Mouse (Mus musculus): Measurements from ENCODE around the gene Dnaaf1. TPM values are rescaled to one million over a fixed set of nuclear protein-coding genes. Genes with fewer than 3 reads are reported as not detected.

Gene Dnaaf1
- polyA plus RNA-seq, 1 experiment = not detected

GRCm38 (mm10) chr8:119638261-119638660 lies 63.2 kb downstream of the Dnaaf1 start:
- H3K4me1 ChIP-seq (ENCODE audit: control insufficient read depth, insufficient read depth, low read length) = no peaks in the 10 kb centered on the region
- no peak overlapping the region for H3K4me3 ChIP-seq (ENCODE audit: insufficient read depth, low read length)
- TF ChIP-seq CTCF (IDR thresholded peaks at IDR 0.05; ENCODE audit: borderline replicate concordance, insufficient read depth, low read length) (no peak), POLR2A (IDR thresholded peaks at IDR 0.05; ENCODE audit: low read depth, low read length) (no peak)
- H3K27ac ChIP-seq (ENCODE audit: insufficient read depth, low read length) = no peak overlapping the region

GRCm38 (mm10) chr8:119639798-119640197 lies 64.8 kb downstream of the Dnaaf1 start:
- Histone ChIP-seq H3K4me3 (ENCODE audit: insufficient read depth, low read length) (no peak overlapping the region), H3K4me1 (ENCODE audit: control insufficient read depth, insufficient read depth, low read length) (no peaks in the 10 kb centered on the region), H3K27ac (ENCODE audit: insufficient read depth, low read length) (no peak overlapping the region)
- TF ChIP-seq POLR2A (IDR thresholded peaks at IDR 0.05; ENCODE audit: low read depth, low read length) = no peak
- no peak for TF ChIP-seq CTCF (IDR thresholded peaks at IDR 0.05; ENCODE audit: borderline replicate concordance, insufficient read depth, low read length)

- no peaks in the 10 kb centered on the region for H3K4me1 ChIP-seq (ENCODE audit: control insufficient read depth, insufficient read depth, low read length)
- H3K4me3 ChIP-seq (ENCODE audit: insufficient read depth, low read length) = no peak overlapping the region
- TF ChIP-seq CTCF (IDR thresholded peaks at IDR 0.05; ENCODE audit: borderline replicate concordance, insufficient read depth, low read length) = no peak
- TF ChIP-seq POLR2A (IDR thresholded peaks at IDR 0.05; ENCODE audit: low read depth, low read length) = no peak
- no peak overlapping the region for H3K27ac ChIP-seq (ENCODE audit: insufficient read depth, low read length)
These were observed 66.0 kb downstream of the Dnaaf1 start for GRCm38 (mm10) chr8:119641058-119641457.

- H3K4me1 ChIP-seq (ENCODE audit: control insufficient read depth, insufficient read depth, low read length) = no peaks in the 10 kb centered on the region
- TF ChIP-seq CTCF (IDR thresholded peaks at IDR 0.05; ENCODE audit: borderline replicate concordance, insufficient read depth, low read length) = no peak
- no peak for TF ChIP-seq POLR2A (IDR thresholded peaks at IDR 0.05; ENCODE audit: low read depth, low read length)
- no peak overlapping the region for H3K27ac ChIP-seq (ENCODE audit: insufficient read depth, low read length)
- no peak overlapping the region for H3K4me3 ChIP-seq (ENCODE audit: insufficient read depth, low read length)
These were observed 67.9 kb downstream of the Dnaaf1 start for GRCm38 (mm10) chr8:119642960-119643359.

GRCm38 (mm10) chr8:119644429-119644960 lies 69.5 kb downstream of the Dnaaf1 start:
- Histone ChIP-seq H3K4me1 (ENCODE audit: control insufficient read depth, insufficient read depth, low read length) (no peaks in the 10 kb centered on the region), H3K27ac (ENCODE audit: insufficient read depth, low read length) (no peak overlapping the region), H3K4me3 (ENCODE audit: insufficient read depth, low read length) (no peak overlapping the region)
- TF ChIP-seq CTCF (IDR thresholded peaks at IDR 0.05; ENCODE audit: borderline replicate concordance, insufficient read depth, low read length) = no peak
- no peak for TF ChIP-seq POLR2A (IDR thresholded peaks at IDR 0.05; ENCODE audit: low read depth, low read length)

- TF ChIP-seq CTCF (IDR thresholded peaks at IDR 0.05; ENCODE audit: borderline replicate concordance, insufficient read depth, low read length) (no peak), POLR2A (IDR thresholded peaks at IDR 0.05; ENCODE audit: low read depth, low read length) (no peak)
- Histone ChIP-seq H3K4me3 (ENCODE audit: insufficient read depth, low read length) (no peak overlapping the region), H3K4me1 (ENCODE audit: control insufficient read depth, insufficient read depth, low read length) (no peaks in the 10 kb centered on the region), H3K27ac (ENCODE audit: insufficient read depth, low read length) (no peak overlapping the region)
These were observed 70.1 kb downstream of the Dnaaf1 start for GRCm38 (mm10) chr8:119644981-119645597.

- H3K4me3 ChIP-seq (ENCODE audit: insufficient read depth, low read length) = no peak overlapping the region
- no peak overlapping the region for H3K27ac ChIP-seq (ENCODE audit: insufficient read depth, low read length)
- TF ChIP-seq POLR2A (IDR thresholded peaks at IDR 0.05; ENCODE audit: low read depth, low read length) (no peak), CTCF (IDR thresholded peaks at IDR 0.05; ENCODE audit: borderline replicate concordance, insufficient read depth, low read length) (0 out of 2 replicates have a peak, but pooled peaks have one; percentile 17)
- no peaks in the 10 kb centered on the region for H3K4me1 ChIP-seq (ENCODE audit: control insufficient read depth, insufficient read depth, low read length)
These were observed 71.2 kb downstream of the Dnaaf1 start for GRCm38 (mm10) chr8:119646197-119646596.

GRCm38 (mm10) chr8:119646846-119647245 lies 71.8 kb downstream of the Dnaaf1 start:
- H3K4me1 ChIP-seq (ENCODE audit: control insufficient read depth, insufficient read depth, low read length) = no peaks in the 10 kb centered on the region
- no peak overlapping the region for H3K27ac ChIP-seq (ENCODE audit: insufficient read depth, low read length)
- TF ChIP-seq CTCF (IDR thresholded peaks at IDR 0.05; ENCODE audit: borderline replicate concordance, insufficient read depth, low read length) (no peak), POLR2A (IDR thresholded peaks at IDR 0.05; ENCODE audit: low read depth, low read length) (no peak)
- no peak overlapping the region for H3K4me3 ChIP-seq (ENCODE audit: insufficient read depth, low read length)

Other genes with a start within 250 kb of the Dnaaf1 start
- gene Hsbp1, start 230.7 kb upstream of the Dnaaf1 start, polyA plus RNA-seq (2011; ENCODE audit: insufficient read length, low read depth, missing spikeins) = 224 and 236 TPM in 2 replicates
- gene Mlycd, start 180.4 kb upstream of the Dnaaf1 start, polyA plus RNA-seq (2011; ENCODE audit: insufficient read length, low read depth, missing spikeins) = 5.6 and 7.1 TPM in 2 replicates
- gene Osgin1, start 141.1 kb upstream of the Dnaaf1 start, polyA plus RNA-seq (2011; ENCODE audit: insufficient read length, low read depth, missing spikeins) = 2.6 and 4.5 TPM in 2 replicates
- gene Necab2, start 128.5 kb upstream of the Dnaaf1 start, polyA plus RNA-seq (2011; ENCODE audit: insufficient read length, low read depth, missing spikeins) = 0.30 TPM in 1 of 2 replicates, not detected in the other
- gene Slc38a8, start 73.5 kb upstream of the Dnaaf1 start, polyA plus RNA-seq (2011; ENCODE audit: insufficient read length, low read depth, missing spikeins) = not detected in 2 replicates
- gene Mbtps1, start 16.5 kb upstream of the Dnaaf1 start, polyA plus RNA-seq (2011; ENCODE audit: insufficient read length, low read depth, missing spikeins) = 114 TPM in 2 replicates
- gene Hsdl1, start 52 bp upstream of the Dnaaf1 start, polyA plus RNA-seq (2011; ENCODE audit: insufficient read length, low read depth, missing spikeins) = 7.3 and 7.5 TPM in 2 replicates
- 4.7 and 5.2 TPM in 2 replicates for gene Taf1c, start 30.0 kb downstream of the Dnaaf1 start, polyA plus RNA-seq (2011; ENCODE audit: insufficient read length, low read depth, missing spikeins)
- not detected in 2 replicates for gene Adad2, start 37.5 kb downstream of the Dnaaf1 start, polyA plus RNA-seq (2011; ENCODE audit: insufficient read length, low read depth, missing spikeins)
- gene Kcng4, start 60.4 kb downstream of the Dnaaf1 start, polyA plus RNA-seq (2011; ENCODE audit: insufficient read length, low read depth, missing spikeins) = not detected in 2 replicates
- gene Wfdc1, start 91.1 kb downstream of the Dnaaf1 start, polyA plus RNA-seq (2011; ENCODE audit: insufficient read length, low read depth, missing spikeins) = not detected in 2 replicates
- gene Atp2c2, start 124.8 kb downstream of the Dnaaf1 start, polyA plus RNA-seq (2011; ENCODE audit: insufficient read length, low read depth, missing spikeins) = not detected in 2 replicates
- gene Tldc1, start 203.2 kb downstream of the Dnaaf1 start, polyA plus RNA-seq (2011; ENCODE audit: insufficient read length, low read depth, missing spikeins) = 10.1 TPM in 2 replicates

All from embryonic fibroblast, embryonic 13.5 days (primary cell).